Mouse (Mus musculus) frontal cortex, adult (tissue): ENCODE data around the gene Fkbp4.

ENCODE experiments used
- ATAC-seq: cut with Nextera tagmentation; 2 replicates; pipeline ENCODE4 v1.9.2; 2017; ENCODE audit warnings: mild to moderate bottlenecking, moderate library complexity, mixed read lengths; ENCODE audit not compliant: low TSS enrichment

Gene Fkbp4

GRCm38 (mm10) chr6:128437288-128437687 is 1.2 kb downstream of the Fkbp4 start:
- ATAC-seq: peak; percentile 4

- no peak for ATAC-seq
Observed at GRCm38 (mm10) chr6:128436356-128437005, 2.0 kb downstream of the Fkbp4 start.

GRCm38 (mm10) chr6:128435474-128435873 is 3.0 kb downstream of the Fkbp4 start:
- ATAC-seq: no peak

GRCm38 (mm10) chr6:128433566-128433965 is 4.9 kb downstream of the Fkbp4 start:
- no peak for ATAC-seq

- ATAC-seq: no peak
Observed at GRCm38 (mm10) chr6:128432356-128432915, 6.0 kb downstream of the Fkbp4 start.

DNA sequence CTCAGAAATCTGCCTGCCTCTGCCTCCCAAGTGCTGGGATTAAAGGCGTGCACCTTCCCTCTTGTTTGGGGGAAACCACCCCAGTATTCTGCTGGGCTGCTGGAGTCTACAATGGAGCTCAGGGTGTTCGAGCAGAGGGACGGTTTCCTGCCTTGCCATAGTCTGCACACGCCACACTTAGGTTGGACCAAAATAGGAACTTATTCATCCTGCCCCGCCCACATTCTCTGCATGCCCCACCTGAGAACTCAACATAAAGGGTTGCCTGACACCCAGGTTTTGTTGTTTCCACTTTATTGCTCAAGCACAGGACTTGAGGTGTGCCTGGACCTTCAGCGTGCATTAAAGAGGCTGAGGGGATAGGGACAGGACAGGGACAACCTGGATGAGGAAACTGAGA is 8.7 kb downstream of the Fkbp4 start:
- ATAC-seq: no peak

GRCm38 (mm10) chr6:128429300-128429699 is 9.2 kb downstream of the Fkbp4 start:
- ATAC-seq: no peak

DNA sequence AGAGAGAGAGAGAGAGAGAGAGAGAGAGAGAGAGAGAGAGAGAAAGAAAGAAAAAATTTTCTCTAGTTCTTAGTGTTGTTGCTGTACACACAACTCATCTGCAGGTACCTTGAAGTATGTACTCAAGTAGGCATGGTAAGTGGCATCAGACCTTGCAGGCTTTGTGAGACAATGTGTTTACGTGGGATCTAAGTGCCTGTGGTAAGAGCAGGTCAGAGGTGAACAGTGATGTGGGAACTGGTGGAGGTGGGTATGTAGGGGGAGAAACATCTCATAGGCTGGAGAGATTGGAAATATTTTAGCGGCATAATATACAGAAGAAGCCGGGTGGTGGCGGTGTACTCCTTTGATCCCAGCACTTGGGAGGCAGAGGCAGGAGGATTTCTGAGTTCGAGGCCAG is 10.9 kb downstream of the Fkbp4 start:
- no peak for ATAC-seq

GRCm38 (mm10) chr6:128425046-128425445 is 13.4 kb downstream of the Fkbp4 start:
- no peak for ATAC-seq

GRCm38 (mm10) chr6:128424269-128425019 is 14.0 kb downstream of the Fkbp4 start, which contains the start of gene Itfg2:
TSS of gene Itfg2 (minus strand) at chr6:128424931.
- ATAC-seq: peak; percentile 88

DNA sequence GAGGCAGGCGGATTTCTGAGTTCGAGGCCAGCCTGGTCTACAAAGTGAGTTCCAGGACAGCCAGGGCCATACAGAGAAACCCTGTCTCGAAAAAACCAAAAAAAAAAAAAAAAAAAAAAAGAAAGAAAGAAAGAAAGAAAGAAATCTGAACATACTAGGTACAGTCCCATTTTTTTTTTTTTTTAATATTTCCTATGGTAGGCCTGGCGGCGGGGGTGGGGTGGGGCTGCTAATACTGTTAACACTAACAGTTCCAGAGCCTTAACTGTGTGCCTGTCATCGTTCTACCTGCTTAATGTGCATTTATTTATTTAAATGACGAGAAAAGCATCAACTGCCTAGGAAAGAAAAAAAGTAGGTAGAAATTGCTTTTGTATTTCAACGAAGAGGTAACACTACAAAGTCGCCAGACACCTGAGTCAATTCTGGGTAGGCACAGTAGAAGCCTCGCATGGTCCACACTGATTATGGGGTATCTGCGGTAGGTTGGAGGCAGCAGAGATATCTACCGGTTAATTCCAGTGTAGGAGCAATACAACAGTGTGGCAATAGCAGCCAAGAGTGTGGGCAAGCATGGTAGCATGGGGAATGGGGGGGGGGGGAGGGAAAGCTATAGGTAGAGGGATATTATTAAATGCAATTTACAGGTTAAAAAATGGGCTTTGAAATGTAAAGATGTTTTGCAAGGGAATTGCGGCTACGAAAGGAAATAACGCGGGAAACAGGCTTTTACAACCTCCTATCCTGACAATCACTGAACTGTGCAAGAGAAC is 14.8 kb downstream of the Fkbp4 start:
- ATAC-seq: no peak

DNA sequence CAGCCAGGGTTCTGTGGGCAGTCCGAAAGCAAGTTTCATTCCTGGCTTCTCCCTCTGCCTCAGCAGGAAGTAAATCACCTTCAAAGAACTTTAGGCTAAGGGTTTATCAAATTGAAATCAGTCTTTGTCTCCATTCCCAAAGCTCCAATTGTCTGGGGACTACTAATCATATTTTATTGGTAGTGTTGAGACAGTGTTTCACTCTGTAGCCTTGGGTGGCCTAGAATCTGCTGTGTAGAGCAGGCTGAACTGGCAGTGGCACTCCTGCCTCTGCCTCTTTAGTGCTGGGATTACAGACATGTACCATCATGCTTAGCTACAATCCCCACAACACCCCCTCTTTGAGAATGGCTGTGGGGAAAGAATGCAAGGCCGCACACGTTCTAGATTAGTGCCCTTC is 17.0 kb downstream of the Fkbp4 start:
- no peak for ATAC-seq

- ATAC-seq: peak; percentile 74
Observed at GRCm38 (mm10) chr6:128421036-128421435, 17.4 kb downstream of the Fkbp4 start.

DNA sequence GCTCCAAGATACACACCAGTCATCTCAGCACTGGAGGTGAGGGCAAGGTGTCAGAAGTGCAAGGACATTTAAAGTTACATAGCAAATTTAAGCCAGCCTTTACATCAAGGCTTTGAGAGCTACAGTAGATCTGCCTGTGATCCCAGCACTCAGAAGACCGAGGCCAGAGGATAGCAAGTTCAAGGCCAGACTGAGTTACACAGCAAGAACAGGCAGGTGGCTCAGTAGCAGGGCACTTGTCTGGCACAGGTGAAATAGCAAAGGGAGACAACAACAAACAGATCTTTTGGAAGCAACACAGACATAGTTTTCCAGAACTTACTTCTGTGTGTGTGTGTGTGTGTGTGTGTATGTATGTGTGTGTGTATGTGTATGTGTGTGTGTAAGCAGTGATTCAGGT is 20.4 kb downstream of the Fkbp4 start:
- ATAC-seq: no peak

DNA sequence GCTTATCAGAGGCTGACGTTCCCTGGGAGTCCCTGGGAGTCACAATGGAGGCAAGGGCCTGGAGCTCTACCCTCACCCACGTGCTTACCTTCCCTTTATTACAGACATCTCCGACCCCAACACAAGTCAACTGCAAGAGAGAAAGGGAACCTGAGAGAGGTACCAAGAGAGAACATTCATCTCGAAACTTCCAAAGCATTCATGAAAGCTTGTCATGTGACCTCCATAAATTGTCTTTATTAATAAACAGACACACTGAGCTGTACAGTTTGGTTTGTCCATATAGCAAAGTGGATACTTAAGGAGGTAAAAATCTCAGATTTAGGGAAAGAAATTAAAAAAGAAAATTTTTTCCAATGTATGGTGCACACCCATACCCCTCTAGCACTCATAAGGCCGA is 22.3 kb downstream of the Fkbp4 start:
- no peak for ATAC-seq

- peak; percentile 73 for ATAC-seq
Observed at GRCm38 (mm10) chr6:128411115-128411514, 27.4 kb downstream of the Fkbp4 start.

GRCm38 (mm10) chr6:128410305-128410704 is 28.2 kb downstream of the Fkbp4 start:
- peak; percentile 77 for ATAC-seq

GRCm38 (mm10) chr6:128408544-128409125 is 29.8 kb downstream of the Fkbp4 start:
- ATAC-seq: no peak

GRCm38 (mm10) chr6:128404708-128405107 is 33.8 kb downstream of the Fkbp4 start:
- no peak for ATAC-seq

- ATAC-seq: peak; percentile 75
Observed at GRCm38 (mm10) chr6:128399421-128400185, 38.9 kb downstream of the Fkbp4 start.

- no peak for ATAC-seq
Observed at GRCm38 (mm10) chr6:128398996-128399395, 39.5 kb downstream of the Fkbp4 start, which contains the start of gene Nrip2. TSS of gene Nrip2 (plus strand) at chr6:128399296.
